Mouse (Mus musculus) layer of hippocampus, adult 18-20 months (tissue): ENCODE measurements around the gene Btbd35f25. TPM values are rescaled to one million over a fixed set of nuclear protein-coding genes. Genes with fewer than 3 reads are reported as not detected.
"Not testable (repeated sequence)": the region's sequence is repeated elsewhere in the genome, so short reads cannot be mapped to it uniquely, and the experiment has no call there.

Experiments
- DNase-seq, 2 experiments: peaks; one replicate each; pipeline ENCODE4 v3.0.0; 2022; ENCODE audit warnings: low spot score in 2 of 2
- long read RNA-seq: library from polyadenylated mRNA; stranded (forward); transcript quantifications from one replicate; pipeline ENCODE4 v2.0.0, GENCODE M21; 2021
- total RNA-seq, 2 experiments: library from RNA; stranded (reverse); gene quantifications; 2 replicates each; pipeline ENCODE4 v1.2.3; 2021

Btbd35f25 gene
- total RNA-seq, result not detected
- long read RNA-seq, result 0 reads

DNA sequence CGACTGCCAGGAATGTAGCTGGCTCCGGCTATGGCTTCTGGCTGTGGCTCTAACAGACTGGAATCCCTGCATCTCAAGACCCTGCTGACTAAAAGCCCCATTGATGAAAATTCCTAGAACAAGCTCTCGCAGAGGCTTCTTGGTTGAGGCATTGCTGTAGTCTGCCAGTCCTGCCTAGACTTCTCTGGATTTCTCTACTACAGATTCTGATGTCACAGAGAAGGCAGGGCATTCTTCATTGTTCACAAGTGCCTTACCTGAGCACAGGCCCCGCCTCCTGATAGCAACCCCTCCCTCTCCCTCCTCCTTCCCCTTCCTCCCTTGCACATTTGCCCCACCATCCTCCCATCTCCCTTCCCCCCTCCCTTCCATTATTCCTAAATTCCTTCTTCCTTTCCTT lies at the start of gene Btbd35f25:
Btbd35f25 (minus strand) TSS at position 101 of the 400 bp plus-strand sequence.
- DNase-seq, result not testable (repeated sequence)

DNA sequence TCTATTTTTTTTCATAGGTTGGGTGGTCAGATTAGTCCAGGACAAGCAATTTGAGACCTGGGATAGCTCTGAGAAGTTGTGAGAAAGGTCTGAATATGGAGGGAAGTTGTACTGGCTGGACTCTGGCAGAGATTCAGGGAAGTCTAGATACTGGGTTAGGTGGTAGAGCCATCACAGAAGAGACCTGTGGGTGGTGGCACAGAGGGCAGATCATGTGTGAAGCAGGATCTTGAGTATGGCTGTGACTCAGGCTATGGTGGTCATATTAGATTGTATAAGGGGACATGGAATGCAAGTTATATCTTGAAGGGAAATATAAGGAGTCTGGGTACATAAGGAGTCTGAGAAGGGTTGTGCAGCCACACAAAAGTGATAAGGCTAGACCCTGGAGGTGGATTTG lies 49.3 kb upstream of the Btbd35f25 start:
- no peak for DNase-seq

DNA sequence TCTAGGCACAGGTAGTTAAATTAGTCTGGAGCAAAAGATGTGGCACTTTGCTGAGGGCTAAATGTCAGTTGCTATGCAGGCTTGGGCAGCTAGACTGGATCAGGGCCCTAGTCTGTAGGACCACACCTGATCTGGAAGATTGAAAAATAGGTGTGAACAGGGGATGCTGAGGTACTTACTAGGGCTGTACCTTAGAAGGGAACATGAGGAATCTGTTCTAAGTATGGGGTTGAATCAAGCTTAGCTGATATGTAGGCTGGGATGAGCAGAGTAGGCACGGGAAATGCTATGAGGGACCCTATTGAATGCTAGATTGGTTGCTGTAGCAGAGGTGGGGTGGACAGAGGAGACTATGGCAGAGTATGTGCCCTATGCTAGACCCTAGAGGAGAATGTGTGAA lies 47.0 kb upstream of the Btbd35f25 start:
- no peak for DNase-seq

- no peak for DNase-seq
Observed at GRCm38 (mm10) chrX:31745079-31745478, 28.1 kb upstream of the Btbd35f25 start.

GRCm38 (mm10) chrX:31736958-31737357 lies 20.0 kb upstream of the Btbd35f25 start:
- DNase-seq, result no peak

Other genes starting within 250 kb of the Btbd35f25 start
- gene Gm21883, start 142.9 kb downstream of the Btbd35f25 start, total RNA-seq, result not detected
- gene Spin2e, start 98.2 kb downstream of the Btbd35f25 start, total RNA-seq, result not detected
- gene Gm21637, start 244.9 kb upstream of the Btbd35f25 start, total RNA-seq, result not detected